Mouse (Mus musculus): ENCODE data around the gene Muc1. TPM values are rescaled to one million over a fixed set of nuclear protein-coding genes. Genes with fewer than 3 reads are reported as not detected.
"Not testable (repeated sequence)": the region's sequence is repeated elsewhere in the genome, so short reads cannot be mapped to it uniquely, and the experiment has no call there.

Muc1 gene
- total RNA-seq, 2 experiments from 2014 or later = 0.13 to 0.22 TPM

DNA sequence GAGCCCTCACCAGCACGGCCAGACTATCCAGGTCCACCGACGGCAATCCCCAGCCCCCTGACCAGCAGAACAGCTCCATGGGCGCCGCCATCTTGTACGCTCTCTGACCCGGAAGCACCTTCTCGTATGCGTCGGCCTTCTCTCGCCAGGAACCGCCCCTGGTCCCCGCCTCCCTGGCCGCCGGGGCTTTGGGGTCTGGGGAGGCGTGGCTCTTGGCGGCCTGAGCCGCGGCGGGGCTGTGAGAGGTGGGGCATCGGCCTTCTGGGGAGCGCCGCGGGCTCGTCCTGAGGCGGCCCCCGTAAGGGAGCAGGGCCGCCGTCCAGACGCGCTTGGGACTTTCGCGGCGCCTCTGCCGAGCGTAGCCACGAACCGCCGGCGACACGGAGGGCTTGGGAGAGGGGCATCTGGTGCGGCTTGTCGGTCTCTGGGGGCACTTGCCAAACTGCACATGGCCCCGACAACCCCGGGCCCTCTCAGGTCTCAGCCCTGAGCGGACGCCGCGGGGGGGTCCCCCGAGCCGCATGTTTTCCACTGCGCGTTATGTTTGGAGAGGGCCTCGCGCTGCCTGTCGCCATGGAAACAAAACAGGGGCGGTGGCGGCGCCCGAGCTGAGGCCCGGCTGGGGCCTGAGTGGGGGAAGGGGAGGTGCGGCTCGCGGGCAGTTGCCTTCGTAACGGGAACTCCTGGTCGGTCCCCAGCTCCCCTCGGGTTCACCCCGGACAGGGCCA lies 14.9 kb upstream of the Muc1 start:
- H3K27ac ChIP-seq = peak overlapping the region; percentile 95
- H3K4me3 ChIP-seq = peak overlapping the region; percentile 92
- no peak for TF ChIP-seq CTCF (IDR thresholded peaks at IDR 0.05)
- DNase-seq = peak; percentile 96
- intact Hi-C loops (cut with DNase I) = loop anchor here (2.0 to 10.0 kb wide), 2 partner anchors 17 to 49 kb away; partner anchors contain the start of genes Clk2 and Hcn3

DNA sequence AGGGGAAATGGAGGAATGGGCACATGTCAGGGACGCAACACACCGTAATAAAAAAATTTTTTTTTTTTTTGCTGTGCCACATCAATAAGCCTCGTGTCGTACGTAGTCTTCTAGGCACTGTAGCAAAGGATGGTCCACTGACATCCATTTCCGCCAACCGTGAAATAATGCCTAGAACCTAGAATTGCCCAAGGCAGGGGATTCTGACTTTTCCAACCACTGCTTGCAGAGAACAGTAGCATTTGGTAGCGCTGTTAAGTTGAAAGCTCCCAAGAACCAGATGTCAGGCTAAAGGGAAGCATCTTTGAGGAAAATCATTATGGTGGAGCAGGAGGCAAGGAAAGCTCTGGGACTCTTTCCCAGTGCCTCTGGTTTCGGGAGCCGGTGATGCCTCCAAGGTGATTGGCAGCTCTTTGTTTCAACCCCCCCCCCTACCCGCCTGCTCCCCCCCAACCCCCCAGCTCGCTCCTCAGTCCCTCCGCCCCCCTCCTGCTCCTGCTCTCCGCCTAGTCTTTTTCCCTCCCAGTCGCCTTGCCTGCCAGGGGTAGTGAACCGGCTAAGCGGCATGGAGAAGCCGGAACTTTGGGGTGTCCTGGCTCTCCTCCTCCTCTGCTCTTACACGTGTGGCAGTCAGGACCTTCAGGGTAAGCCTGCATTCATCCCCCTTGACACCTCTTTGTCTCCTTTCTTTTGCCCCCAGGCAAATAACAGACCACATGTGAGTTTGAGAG lies 14.0 kb upstream of the Muc1 start, which contains the start of gene Thbs3:
Gene Thbs3, plus strand, starts transcription at position 500 of the 731 bp plus-strand sequence.
- TF ChIP-seq CTCF (IDR thresholded peaks at IDR 0.05) = no peak
- intact Hi-C loops (cut with DNase I) = loop anchor here (2.0 to 10.0 kb wide), 2 partner anchors 18 to 50 kb away; partner anchors contain the start of genes Clk2 and Hcn3
- peak within 1 kb of the TSS; percentile 95 for H3K27ac ChIP-seq
- peak within 1 kb of the TSS; percentile 92 for H3K4me3 ChIP-seq
- peak; percentile 64 for DNase-seq

DNA sequence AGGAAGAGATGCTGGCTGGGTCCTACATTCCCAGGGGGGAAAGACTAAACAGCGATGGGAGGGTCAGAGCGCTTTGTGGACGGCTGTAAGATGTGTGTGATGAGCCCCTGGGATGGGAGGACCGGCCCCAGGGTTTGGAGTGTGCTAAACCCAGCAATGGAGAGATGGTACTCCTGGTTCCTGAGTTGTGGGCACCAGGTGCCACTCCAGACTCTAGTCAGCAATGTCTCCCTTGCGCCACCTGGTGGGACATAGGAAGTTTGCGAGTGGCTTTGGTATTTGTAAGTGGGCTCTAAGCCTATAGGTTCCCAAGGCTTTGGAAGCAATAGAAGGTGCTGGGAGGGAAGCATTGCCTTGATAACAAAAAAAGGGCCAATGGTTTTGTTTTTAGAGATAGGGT lies 13.0 kb upstream of the Muc1 start:
- Histone ChIP-seq H3K27ac (peak overlapping the region; percentile 95), H3K4me3 (peak overlapping the region; percentile 92)
- intact Hi-C loops (cut with DNase I) = loop anchor here (1.0 to 10.0 kb wide), 4 partner anchors 19 to 126 kb away; partner anchors contain the start of genes Clk2 and Hcn3
- peak; percentile 85 for DNase-seq
- peak; percentile 93 for TF ChIP-seq CTCF (IDR thresholded peaks at IDR 0.05)

DNA sequence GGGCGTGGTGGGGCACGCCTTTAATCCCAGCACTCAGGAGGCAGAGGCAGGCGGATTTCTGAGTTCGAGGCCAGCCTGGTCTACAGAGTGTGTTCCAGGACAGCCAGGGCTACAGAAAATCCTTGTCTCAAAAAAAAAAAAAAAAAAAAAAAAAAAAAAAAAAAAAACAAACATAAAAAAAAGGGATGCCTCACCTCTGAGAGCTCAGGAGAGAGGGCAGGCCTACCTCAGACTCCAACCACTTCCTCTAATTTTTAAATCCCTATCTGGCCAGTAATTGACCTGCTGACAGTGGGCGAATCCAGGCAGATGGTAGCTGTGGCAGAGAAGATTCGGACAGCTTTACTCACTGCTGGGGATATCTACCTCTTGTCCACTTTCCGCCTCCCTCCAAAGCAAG lies 12.4 kb upstream of the Muc1 start:
- DNase-seq = not testable (repeated sequence)
- intact Hi-C loops (cut with DNase I) = loop anchor here (1.0 to 10.0 kb wide), 3 partner anchors 52 to 126 kb away; partner anchors contain the start of genes Clk2 and Hcn3
- Histone ChIP-seq H3K27ac (peak overlapping the region; percentile 95; the same call in 1 of the 2 replicates), H3K4me3 (peak overlapping the region; percentile 92; the same call in 1 of the 2 replicates)

DNA sequence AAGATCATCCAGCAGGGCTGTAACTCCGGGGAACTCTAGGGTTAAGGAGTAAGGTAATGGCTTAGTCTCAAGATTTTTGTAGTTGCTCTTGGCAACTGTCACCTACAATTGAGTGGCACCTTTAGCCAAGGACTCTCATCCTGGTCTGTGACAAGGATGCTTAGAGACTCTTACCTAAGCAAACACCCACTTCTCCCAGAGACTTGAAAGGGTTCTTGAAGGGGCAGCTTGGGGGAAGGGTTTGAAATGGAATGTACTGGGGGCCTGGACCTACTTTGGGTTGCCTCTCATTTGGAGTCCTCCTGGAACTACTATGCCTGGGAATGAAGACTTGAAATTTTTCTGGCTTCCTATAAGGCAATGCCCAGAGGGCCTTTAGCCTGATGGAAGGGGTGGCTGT lies 10.6 kb upstream of the Muc1 start:
- no peak for DNase-seq

DNA sequence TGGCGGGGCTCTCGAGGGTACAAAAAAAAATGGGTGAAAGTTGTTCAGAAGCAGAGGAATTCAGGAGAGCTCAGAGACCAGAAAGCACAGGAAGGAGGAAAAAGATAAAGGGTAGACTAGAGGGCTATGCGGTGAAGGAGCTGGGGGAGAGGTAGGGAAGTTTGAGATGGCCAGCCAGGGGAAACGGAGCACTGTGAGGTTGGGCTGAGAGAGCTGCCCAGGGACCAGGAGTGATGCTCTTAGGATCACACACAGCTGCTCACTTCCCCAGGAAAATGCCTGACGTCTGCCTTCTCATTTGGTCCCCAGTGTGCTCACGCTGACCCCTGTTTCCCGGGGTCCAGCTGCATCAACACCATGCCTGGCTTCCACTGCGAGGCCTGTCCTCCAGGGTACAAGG lies 9.3 kb upstream of the Muc1 start:
- Histone ChIP-seq H3K27ac (no peak overlapping the region), H3K4me3 (no peak overlapping the region)
- intact Hi-C loops (cut with DNase I) = loop anchor here (10.0 kb wide), 1 partner anchor 55 kb away; the partner anchor contains the start of genes Clk2 and Hcn3
- TF ChIP-seq CTCF (IDR thresholded peaks at IDR 0.05) = no peak
- DNase-seq = no peak

More for the DNA sequence above, 10.6 kb upstream of the Muc1 start:
- no peak for TF ChIP-seq CTCF (IDR thresholded peaks at IDR 0.05)
- no peak overlapping the region for H3K4me3 ChIP-seq
- intact Hi-C loops (cut with DNase I) = loop anchor here (10.0 kb wide), 1 partner anchor 53 kb away; the partner anchor contains the start of genes Clk2 and Hcn3
- no peak overlapping the region for H3K27ac ChIP-seq

DNA sequence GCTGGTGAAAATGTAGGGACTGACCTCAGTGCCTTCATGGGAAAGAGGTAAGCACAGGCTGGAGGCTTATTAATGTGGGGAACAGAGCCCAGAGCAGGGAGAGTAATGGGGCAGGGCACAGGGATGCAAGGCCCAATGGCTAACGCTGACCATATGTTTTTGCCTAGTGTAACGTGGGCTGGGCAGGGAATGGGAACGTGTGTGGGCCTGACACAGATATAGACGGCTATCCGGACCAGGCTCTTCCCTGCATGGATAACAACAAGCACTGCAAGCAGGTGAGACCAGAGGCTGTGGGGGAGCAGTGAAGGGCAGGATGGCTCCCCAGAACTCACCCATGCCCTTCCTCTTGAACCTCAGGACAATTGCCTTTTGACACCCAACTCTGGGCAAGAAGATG lies 7.7 kb upstream of the Muc1 start:
- TF ChIP-seq CTCF (IDR thresholded peaks at IDR 0.05) = no peak
- intact Hi-C loops (cut with DNase I) = no loop called here
- Histone ChIP-seq H3K27ac (no peak overlapping the region), H3K4me3 (no peak overlapping the region)
- DNase-seq = no peak

DNA sequence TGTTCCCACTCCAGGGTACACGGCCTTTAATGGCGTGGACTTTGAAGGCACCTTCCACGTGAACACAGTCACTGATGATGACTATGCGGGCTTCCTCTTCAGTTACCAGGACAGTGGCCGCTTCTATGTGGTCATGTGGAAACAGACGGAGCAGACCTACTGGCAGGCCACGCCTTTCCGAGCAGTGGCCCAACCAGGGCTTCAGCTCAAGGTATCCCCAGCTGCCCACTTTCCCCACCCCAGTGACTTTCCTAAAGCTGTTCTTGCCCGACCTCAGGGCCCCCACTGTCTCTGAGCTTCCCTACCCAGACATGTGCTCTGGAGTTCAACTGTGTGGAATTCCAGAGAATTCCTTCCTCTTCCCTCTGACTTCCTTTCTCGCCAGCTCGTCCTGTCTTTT lies 4.1 kb upstream of the Muc1 start:
- DNase-seq = no peak
- no peak overlapping the region for H3K4me3 ChIP-seq
- no peak overlapping the region for H3K27ac ChIP-seq
- intact Hi-C loops (cut with DNase I) = no loop called here
- TF ChIP-seq CTCF (IDR thresholded peaks at IDR 0.05) = no peak

DNA sequence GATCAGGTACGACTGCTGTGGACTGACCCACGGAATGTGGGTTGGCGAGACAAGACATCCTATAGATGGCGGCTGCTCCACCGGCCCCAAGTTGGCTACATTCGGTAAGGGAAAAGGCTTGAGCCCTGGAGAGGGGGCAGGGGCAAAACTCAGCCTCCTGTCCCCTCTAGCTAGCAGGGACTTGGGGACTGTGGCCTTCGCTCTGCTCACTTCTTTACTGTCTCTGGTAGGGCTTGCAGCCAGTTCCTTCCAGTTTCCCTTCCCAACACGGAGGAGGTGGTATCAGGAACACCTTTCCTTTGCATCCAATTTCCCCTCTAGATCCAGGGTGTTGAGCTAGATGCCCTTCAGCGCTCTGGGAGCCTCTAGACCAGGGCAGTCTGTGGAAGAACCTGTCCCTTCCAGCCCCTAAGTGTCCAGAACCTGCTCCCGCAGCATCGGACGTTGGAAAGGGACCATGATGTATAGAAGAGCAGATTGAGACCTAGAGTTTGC lies 3.5 kb upstream of the Muc1 start:
- no peak for TF ChIP-seq CTCF (IDR thresholded peaks at IDR 0.05)
- Histone ChIP-seq H3K4me3 (no peak overlapping the region), H3K27ac (no peak overlapping the region)
- intact Hi-C loops (cut with DNase I) = no loop called here
- no peak for DNase-seq

DNA sequence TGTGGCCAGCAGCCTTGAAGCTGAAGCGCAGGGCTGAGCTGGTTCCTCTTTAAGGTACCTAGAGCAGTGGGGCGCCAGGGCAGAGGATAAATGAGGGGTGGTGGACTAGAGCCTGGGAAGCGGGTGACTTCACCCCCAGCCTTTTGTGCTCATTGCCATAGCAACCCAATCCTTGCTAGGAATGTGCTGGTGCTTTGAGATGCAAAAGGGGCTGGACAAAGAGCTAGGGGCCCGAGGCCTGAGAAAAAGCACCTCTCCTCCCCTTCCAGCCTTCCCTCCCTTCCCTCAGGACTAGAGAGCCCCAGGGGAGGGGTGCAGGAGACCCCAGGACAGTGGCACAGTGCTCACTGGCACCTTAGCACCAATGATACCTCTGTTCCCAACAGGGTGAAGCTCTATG lies 2.9 kb upstream of the Muc1 start:
- Histone ChIP-seq H3K4me3 (no peak overlapping the region), H3K27ac (no peak overlapping the region)
- intact Hi-C loops (cut with DNase I) = no loop called here
- TF ChIP-seq CTCF (IDR thresholded peaks at IDR 0.05) = no peak
- DNase-seq = no peak

DNA sequence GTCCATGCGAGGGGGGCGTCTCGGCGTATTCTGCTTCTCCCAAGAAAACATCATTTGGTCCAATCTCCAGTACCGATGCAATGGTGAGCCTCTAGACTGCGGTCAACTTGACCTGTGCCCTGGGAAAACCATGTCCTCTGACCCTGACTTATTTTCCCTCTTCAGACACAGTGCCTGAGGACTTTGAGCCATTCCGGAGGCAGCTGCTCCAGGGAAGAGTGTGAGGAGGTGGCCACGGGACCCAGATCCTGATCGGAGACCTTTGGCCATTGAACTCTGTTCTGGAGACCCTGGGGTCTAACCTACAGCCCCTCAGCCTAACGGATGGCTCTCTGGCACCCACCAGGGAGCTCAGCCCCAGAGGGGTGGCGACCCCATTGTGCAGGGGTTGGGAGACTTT lies 2.5 kb upstream of the Muc1 start:
- intact Hi-C loops (cut with DNase I) = no loop called here
- Histone ChIP-seq H3K4me3 (no peak overlapping the region), H3K27ac (no peak overlapping the region)
- DNase-seq = no peak
- TF ChIP-seq CTCF (IDR thresholded peaks at IDR 0.05) = no peak

DNA sequence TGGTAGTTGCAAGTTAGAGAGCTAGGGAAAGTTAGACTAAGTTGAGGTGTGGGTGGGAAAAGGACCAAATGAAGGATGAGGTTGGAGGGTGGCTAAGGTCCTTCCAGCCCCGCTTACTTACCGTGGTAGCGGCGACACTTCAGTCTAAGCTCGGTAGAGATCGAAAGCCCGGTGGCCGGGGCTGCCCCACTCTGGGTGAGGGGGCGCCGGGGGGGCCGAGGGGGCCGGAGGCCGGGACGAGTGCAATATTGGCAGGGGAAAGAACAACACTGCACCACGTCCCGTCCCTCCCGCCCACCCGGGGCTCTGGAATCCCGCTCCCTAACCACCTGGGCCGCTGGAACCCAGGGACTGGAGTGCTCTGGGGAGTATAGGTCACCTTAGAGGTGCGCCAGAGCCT lies 2.0 kb upstream of the Muc1 start, which contains the start of gene Mtx1:
Gene Mtx1, minus strand, starts transcription at position 189 of the 400 bp plus-strand sequence.
- intact Hi-C loops (cut with DNase I) = no loop called here
- no peak for DNase-seq
- Histone ChIP-seq H3K4me3 (peak within 1 kb of the TSS; percentile 80), H3K27ac (peak within 1 kb of the TSS; percentile 83)
- TF ChIP-seq CTCF (IDR thresholded peaks at IDR 0.05) = no peak
